Mouse (Mus musculus) liver, adult 2 months (tissue): ENCODE measurements around the gene Dpt. TPM values are rescaled to one million over a fixed set of nuclear protein-coding genes. Genes with fewer than 3 reads are reported as not detected.
A peak's percentile ranks its signal among the peaks of the same experiment; 100 is the strongest.

Experiments used
- DNase-seq: peaks from one replicate; pipeline ENCODE4 v3.0.0-alpha.2; 2011; ENCODE audit warnings: low read depth, low spot score; ENCODE audit errors: extremely low read depth
- H3K27ac ChIP-seq: fragments of 200-500 bp; replicated peaks from 2 replicates; pipeline ENCODE4 v1.5.1; 2012; ENCODE audit warnings: low read depth, mild to moderate bottlenecking, control low read depth, inconsistent platforms, low read length; ENCODE audit not compliant: insufficient read depth
- H3K27me3 ChIP-seq: fragments of 200-500 bp; 2 replicates; pipeline ENCODE4 v1.6.1; 2012; ENCODE audit warnings: mild to moderate bottlenecking, moderate library complexity, low read length, inconsistent platforms; ENCODE audit not compliant: control insufficient read depth, insufficient read depth
- H3K36me3 ChIP-seq: fragments of 200-500 bp; 2 replicates; pipeline ENCODE4 v1.6.1; 2012; ENCODE audit warnings: low read length, inconsistent platforms; ENCODE audit not compliant: control insufficient read depth, insufficient read depth
- H3K4me1 ChIP-seq: fragments of 200-500 bp; 2 replicates; pipeline ENCODE4 v1.6.1; 2011; ENCODE audit warnings: low read length; ENCODE audit not compliant: control insufficient read depth, insufficient read depth
- H3K4me3 ChIP-seq: fragments of 200-500 bp; 2 replicates; pipeline ENCODE4 v1.5.1; 2011; ENCODE audit warnings: low read depth, mild to moderate bottlenecking, control low read depth, low read length, moderate library complexity; ENCODE audit not compliant: insufficient read depth
- H3K79me2 ChIP-seq: fragments of 200-500 bp; 2 replicates; pipeline ENCODE4 v1.6.1; 2012; ENCODE audit warnings: inconsistent platforms, mild to moderate bottlenecking, low read length, moderate library complexity; ENCODE audit not compliant: control insufficient read depth, insufficient read depth
- H3K9ac ChIP-seq: fragments of 200-500 bp; 2 replicates; pipeline ENCODE4 v1.6.1; 2012; ENCODE audit warnings: low read depth, mild to moderate bottlenecking, control low read depth, inconsistent platforms, low read length
- CTCF ChIP-seq: fragments of 200-500 bp; IDR thresholded peaks from 2 replicates; pipeline ENCODE4 v1.5.1; 2011; ENCODE audit warnings: low read depth, low read length, control low read depth
- POLR2A ChIP-seq: fragments of 200-500 bp; IDR thresholded peaks from 2 replicates; pipeline ENCODE4 v1.6.1; 2011; ENCODE audit warnings: low read length, control low read depth; ENCODE audit not compliant: insufficient read depth; ENCODE audit errors: extremely low read depth
- WGBS: fragments of 180-500 bp; shearing (Covaris S2); methylation state at CpG from one replicate; pipeline ENCODE4 v1.1.7; 2018; 5-methylcytosine and 5-hydroxymethylcytosine counted together
- polyA plus RNA-seq: library from polyadenylated mRNA; depleted of rRNA; stranded (reverse); fragments of >200 nt; gene quantifications from 2 replicates; pipeline ENCODE4 v1.2.3, GENCODE M21; 2012; rRNA removed
- total RNA-seq: library from RNA; depleted of rRNA; stranded (reverse); fragments of >200 nt; gene quantifications from 2 replicates; pipeline ENCODE4 v1.2.3, GENCODE M21; 2014; rRNA removed

The Dpt gene
- total RNA-seq (5.2 TPM in 2 replicates), polyA plus RNA-seq (1.9 and 2.5 TPM in 2 replicates)

- Histone ChIP-seq H3K79me2 (no peaks in the 10 kb centered on the region), H3K36me3 (no peaks in the 10 kb centered on the region), H3K27ac (no peak within 1 kb of the TSS), H3K4me1 (no peaks in the 10 kb centered on the region), H3K4me3 (no peak within 1 kb of the TSS), H3K27me3 (no peaks in the 10 kb centered on the region), H3K9ac (no peak within 1 kb of the TSS)
- TF ChIP-seq POLR2A (no peak), CTCF (no peak)
- no peak for DNase-seq
- WGBS: 91% methylated on average over 8 of the region's 8 CpGs
Measured at GRCm38 (mm10) chr1:164796471-164796870, at the start of gene Dpt. Gene Dpt (plus strand): TSS chr1:164796644.

- Histone ChIP-seq H3K4me3 (no peak overlapping the region), H3K27me3 (no peaks in the 10 kb centered on the region), H3K4me1 (no peaks in the 10 kb centered on the region), H3K27ac (no peak overlapping the region), H3K36me3 (no peaks in the 10 kb centered on the region), H3K9ac (no peak overlapping the region), H3K79me2 (no peaks in the 10 kb centered on the region)
- DNase-seq: no peak
- WGBS: 92% methylated on average over 4 of the region's 4 CpGs
- no peak for TF ChIP-seq CTCF
- no peak for TF ChIP-seq POLR2A
Measured at GRCm38 (mm10) chr1:164753736-164754135, 42.7 kb upstream of the Dpt start.

GRCm38 (mm10) chr1:164755671-164756070 is 40.8 kb upstream of the Dpt start:
- TF ChIP-seq CTCF (no peak), POLR2A (no peak)
- no peak overlapping the region for H3K4me3 ChIP-seq
- no peaks in the 10 kb centered on the region for H3K27me3 ChIP-seq
- no peak for DNase-seq
- no peak overlapping the region for H3K9ac ChIP-seq
- H3K79me2 ChIP-seq: no peaks in the 10 kb centered on the region
- H3K36me3 ChIP-seq: no peaks in the 10 kb centered on the region
- H3K4me1 ChIP-seq: no peaks in the 10 kb centered on the region
- H3K27ac ChIP-seq: no peak overlapping the region
- 91% methylated on average over 3 of the region's 3 CpGs for WGBS

GRCm38 (mm10) chr1:164756951-164757350 is 39.5 kb upstream of the Dpt start:
- Histone ChIP-seq H3K4me1 (no peaks in the 10 kb centered on the region), H3K27me3 (no peaks in the 10 kb centered on the region), H3K9ac (no peak overlapping the region), H3K36me3 (no peaks in the 10 kb centered on the region), H3K79me2 (no peaks in the 10 kb centered on the region), H3K27ac (no peak overlapping the region), H3K4me3 (no peak overlapping the region)
- WGBS: 70% methylated on average over 2 of the region's 2 CpGs
- no peak for TF ChIP-seq CTCF
- no peak for TF ChIP-seq POLR2A
- DNase-seq: peak; percentile 2

- Histone ChIP-seq H3K4me3 (no peak overlapping the region), H3K27me3 (no peaks in the 10 kb centered on the region), H3K27ac (no peak overlapping the region), H3K36me3 (no peaks in the 10 kb centered on the region), H3K79me2 (no peaks in the 10 kb centered on the region), H3K4me1 (no peaks in the 10 kb centered on the region), H3K9ac (no peak overlapping the region)
- no peak for TF ChIP-seq POLR2A
- 68% methylated on average over 2 of the region's 2 CpGs for WGBS
- DNase-seq: no peak
Measured at GRCm38 (mm10) chr1:164758401-164758800, 38.0 kb upstream of the Dpt start.

- Histone ChIP-seq H3K36me3 (no peaks in the 10 kb centered on the region), H3K9ac (no peak overlapping the region), H3K27me3 (no peaks in the 10 kb centered on the region), H3K79me2 (no peaks in the 10 kb centered on the region), H3K4me1 (no peaks in the 10 kb centered on the region), H3K4me3 (no peak overlapping the region), H3K27ac (no peak overlapping the region)
- TF ChIP-seq POLR2A (no peak), CTCF (peak; percentile 73)
- peak; percentile 27 for DNase-seq
- WGBS: 39% methylated on average over 2 of the region's 2 CpGs
Measured at GRCm38 (mm10) chr1:164762276-164762675, 34.2 kb upstream of the Dpt start.
